Mouse (Mus musculus): ENCODE data around the gene Gsdma. TPM values are rescaled to one million over a fixed set of nuclear protein-coding genes. Genes with fewer than 3 reads are reported as not detected.

Gsdma gene
- polyA plus RNA-seq, 1 experiment from 2014 or later: not detected

DNA sequence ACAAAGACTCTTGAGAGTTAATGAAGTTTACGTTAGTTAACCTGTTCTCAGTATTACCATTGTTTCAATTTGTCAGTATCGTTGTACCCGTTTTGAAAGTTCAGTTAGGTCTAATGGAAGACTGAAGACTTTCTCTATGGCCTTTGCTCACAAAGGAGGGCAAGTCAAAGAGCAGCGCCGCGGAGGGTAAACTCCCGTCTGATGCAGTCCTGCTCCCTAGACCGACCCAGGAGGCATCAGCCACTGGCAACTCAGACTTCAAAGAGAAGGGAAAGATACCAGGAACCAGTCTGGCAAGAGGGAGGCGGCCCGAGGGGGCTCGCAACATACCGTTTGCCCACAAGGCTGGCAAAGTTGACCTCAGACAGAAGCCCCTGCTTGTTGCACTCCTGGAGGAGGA lies 49.6 kb downstream of the Gsdma start:
- ATAC-seq: no peak
- WGBS: 90% methylated on average over 12 of the region's 12 CpGs
- peaks cover 92% of the 10 kb centered on the region for H3K36me3 ChIP-seq (ENCODE audit: poor library complexity, severe bottlenecking)
- H3K9ac ChIP-seq: no peak overlapping the region
- no peak overlapping the region for H3K27ac ChIP-seq
- H3K4me3 ChIP-seq: no peak overlapping the region
- H3K9me3 ChIP-seq (replicated peaks): no peaks in the 10 kb centered on the region
- peaks cover 8% of the 10 kb centered on the region for H3K4me1 ChIP-seq
- no peaks in the 10 kb centered on the region for H3K27me3 ChIP-seq
- H3K4me2 ChIP-seq: no peak overlapping the region

DNA sequence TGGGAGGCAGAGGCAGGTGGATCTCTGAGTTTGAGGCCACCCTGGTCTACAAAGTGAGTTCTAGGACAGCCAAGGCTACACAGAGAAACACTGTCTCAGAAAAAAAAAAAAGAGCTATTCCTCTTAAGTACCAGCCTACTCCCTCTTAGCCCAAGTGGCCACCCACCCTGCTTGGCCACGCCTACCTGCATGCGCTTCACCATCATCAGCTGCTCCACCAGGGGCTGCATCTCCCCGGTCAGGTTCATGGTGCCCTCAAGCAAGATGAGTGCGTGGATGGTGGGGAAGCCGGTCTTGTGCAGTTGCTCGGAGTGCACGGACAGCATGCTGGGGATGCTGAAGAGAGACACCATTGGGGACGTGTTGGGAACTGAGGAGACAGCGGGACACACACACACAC lies 51.8 kb downstream of the Gsdma start:
- Histone ChIP-seq H3K4me3 (no peak overlapping the region), H3K4me2 (no peak overlapping the region), H3K27ac (no peak overlapping the region), H3K4me1 (peaks cover 8% of the 10 kb centered on the region), H3K9ac (no peak overlapping the region), H3K27me3 (no peaks in the 10 kb centered on the region), H3K9me3 (replicated peaks) (no peaks in the 10 kb centered on the region), H3K36me3 (ENCODE audit: poor library complexity, severe bottlenecking) (peaks cover 71% of the 10 kb centered on the region)
- 95% methylated on average over 9 of the region's 9 CpGs for WGBS
- ATAC-seq: no peak

DNA sequence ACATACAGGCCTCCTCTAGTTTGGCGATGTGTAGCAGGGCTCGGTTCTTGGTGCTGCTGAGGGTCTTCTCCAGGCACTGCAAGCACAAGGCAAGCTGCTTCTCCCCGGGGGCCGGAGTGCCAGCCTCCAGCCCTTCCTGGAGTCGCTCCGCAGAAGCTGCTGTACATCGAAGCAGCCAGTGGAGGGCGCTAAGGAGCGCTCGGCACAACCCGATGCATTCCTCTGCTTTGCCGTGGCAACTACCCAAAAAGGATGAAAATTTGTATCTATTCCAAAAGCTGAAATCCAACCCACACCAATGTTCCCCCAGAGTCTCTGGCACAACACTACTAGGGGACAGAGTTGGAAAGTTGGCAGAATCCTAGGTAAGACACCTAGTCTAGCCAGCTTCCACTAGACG lies 53.8 kb downstream of the Gsdma start:
- ATAC-seq: no peak
- Histone ChIP-seq H3K4me2 (no peak overlapping the region), H3K4me1 (peaks cover 14% of the 10 kb centered on the region), H3K27ac (no peak overlapping the region), H3K27me3 (no peaks in the 10 kb centered on the region), H3K9ac (0 out of 2 replicates have a peak overlapping the region, but pooled peaks have one; percentile 13), H3K9me3 (replicated peaks) (no peaks in the 10 kb centered on the region), H3K4me3 (no peak overlapping the region), H3K36me3 (ENCODE audit: poor library complexity, severe bottlenecking) (peaks cover 61% of the 10 kb centered on the region)
- 12% methylated on average over 13 of the region's 13 CpGs for WGBS

DNA sequence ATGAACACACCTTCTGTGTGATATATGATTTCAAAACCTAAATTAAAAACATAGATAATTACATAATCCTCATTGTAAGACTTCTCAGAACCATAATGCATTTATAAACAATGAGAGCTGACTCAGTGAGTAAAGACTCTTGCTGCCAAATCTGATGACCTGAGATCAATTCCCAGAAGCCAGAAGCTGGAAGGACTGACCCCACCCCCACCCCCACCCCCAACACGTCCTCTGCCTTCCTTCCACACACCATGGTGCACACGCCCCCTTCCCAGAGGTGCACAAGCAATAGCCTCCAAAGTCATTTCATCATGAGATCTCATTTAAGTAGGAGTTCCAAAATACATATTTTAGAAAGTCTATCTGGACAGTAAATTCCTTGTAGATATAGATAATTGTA lies 56.6 kb downstream of the Gsdma start:
- no peak for ATAC-seq
- peaks cover 53% of the 10 kb centered on the region for H3K36me3 ChIP-seq (ENCODE audit: poor library complexity, severe bottlenecking)

DNA sequence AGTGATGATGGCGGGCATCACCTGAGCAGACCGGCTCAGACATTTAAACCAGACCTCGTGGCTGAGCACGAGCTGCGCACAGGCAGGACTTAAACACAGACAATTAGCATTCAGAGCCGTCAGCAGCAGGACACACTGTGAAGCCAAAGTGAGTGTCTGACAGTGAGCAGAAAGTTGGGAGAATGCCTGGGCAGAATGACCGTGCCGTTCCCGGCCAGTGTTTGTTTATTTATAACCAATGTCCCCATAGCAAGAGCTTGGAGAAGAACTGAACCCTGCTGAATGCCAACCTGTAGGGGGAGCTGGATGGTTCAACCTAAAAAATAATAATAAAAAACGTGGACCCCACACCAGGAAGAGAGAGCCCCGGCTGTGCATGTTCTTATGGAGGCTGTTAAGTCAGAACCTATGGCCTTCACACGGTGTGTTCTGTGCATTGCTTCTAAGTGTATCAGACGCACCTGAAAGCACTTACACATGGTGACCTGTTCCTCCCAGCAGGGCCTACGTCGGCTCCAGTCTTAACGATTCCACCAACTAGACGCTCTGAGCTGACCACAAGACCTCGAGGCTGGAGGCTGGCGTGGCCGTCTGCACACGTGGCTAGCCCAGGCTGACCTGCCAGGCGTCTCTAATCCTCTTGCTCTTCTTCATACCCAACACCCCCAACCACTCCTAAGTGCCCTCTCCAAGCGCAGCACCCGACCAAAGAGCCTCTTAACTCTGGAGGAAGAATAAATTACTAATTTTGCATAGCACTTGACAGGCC lies 57.5 kb downstream of the Gsdma start:
- 0 out of 2 replicates have a peak overlapping the region, but pooled peaks have one; percentile 8 for H3K9ac ChIP-seq
- WGBS: 71% methylated on average over 24 of the region's 24 CpGs
- no peak for ATAC-seq
- no peaks in the 10 kb centered on the region for H3K9me3 ChIP-seq (replicated peaks)
- no peak overlapping the region for H3K4me3 ChIP-seq
- no peak overlapping the region for H3K27ac ChIP-seq
- no peak overlapping the region for H3K4me2 ChIP-seq
- H3K4me1 ChIP-seq: peaks cover 14% of the 10 kb centered on the region
- peaks cover 53% of the 10 kb centered on the region for H3K36me3 ChIP-seq (ENCODE audit: poor library complexity, severe bottlenecking)
- no peaks in the 10 kb centered on the region for H3K27me3 ChIP-seq

More for the DNA sequence above, 56.6 kb downstream of the Gsdma start:
- peaks cover 14% of the 10 kb centered on the region for H3K4me1 ChIP-seq
- H3K4me3 ChIP-seq: no peak overlapping the region
- no peaks in the 10 kb centered on the region for H3K9me3 ChIP-seq (replicated peaks)
- H3K27me3 ChIP-seq: no peaks in the 10 kb centered on the region
- H3K27ac ChIP-seq: no peak overlapping the region
- no peak overlapping the region for H3K4me2 ChIP-seq
- 71% methylated on average over 2 of the region's 2 CpGs for WGBS
- no peak overlapping the region for H3K9ac ChIP-seq

GRCm38 (mm10) chr11:98723098-98723497 lies 58.9 kb downstream of the Gsdma start:
- Histone ChIP-seq H3K36me3 (ENCODE audit: poor library complexity, severe bottlenecking) (peaks cover 50% of the 10 kb centered on the region), H3K4me1 (peaks cover 14% of the 10 kb centered on the region), H3K4me3 (no peak overlapping the region), H3K9me3 (replicated peaks) (no peaks in the 10 kb centered on the region), H3K4me2 (no peak overlapping the region), H3K27me3 (no peaks in the 10 kb centered on the region), H3K9ac (0 out of 2 replicates have a peak overlapping the region, but pooled peaks have one; percentile 5), H3K27ac (no peak overlapping the region)
- 87% methylated on average over 7 of the region's 7 CpGs for WGBS
- no peak for ATAC-seq

DNA sequence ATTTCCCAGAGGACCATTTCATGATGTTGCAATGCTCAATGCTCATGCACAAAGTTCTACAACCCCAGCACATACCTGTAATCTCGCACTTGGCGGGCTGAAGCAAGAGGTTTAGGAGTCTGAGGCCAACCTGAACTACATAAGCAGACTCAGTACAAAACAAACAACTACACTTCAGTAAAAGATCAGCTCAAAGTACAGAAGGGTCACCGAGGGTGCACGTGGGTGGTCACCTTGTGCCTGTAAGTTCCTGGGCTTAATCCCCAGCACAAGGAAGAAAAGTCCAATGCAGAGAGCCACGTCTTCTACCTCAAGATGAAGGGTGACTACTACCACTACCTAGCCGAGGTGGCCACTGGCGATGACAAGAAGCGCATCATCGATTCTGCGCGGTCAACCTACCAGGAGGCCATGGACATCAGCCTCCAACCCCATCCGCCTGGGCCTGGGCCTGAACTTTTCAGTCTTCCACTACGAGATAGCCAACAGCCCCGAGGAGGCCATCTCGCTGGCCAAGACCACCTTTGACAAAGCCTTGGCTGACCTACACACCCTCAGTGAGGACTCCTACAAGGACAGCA lies 61.9 kb downstream of the Gsdma start:
- no peak overlapping the region for H3K4me3 ChIP-seq
- no peak for ATAC-seq
- no peaks in the 10 kb centered on the region for H3K9me3 ChIP-seq (replicated peaks)
- H3K9ac ChIP-seq: no peak overlapping the region
- 94% methylated on average over 15 of the region's 15 CpGs for WGBS
- peaks cover 18% of the 10 kb centered on the region for H3K4me1 ChIP-seq
- no peak overlapping the region for H3K27ac ChIP-seq
- peaks cover 44% of the 10 kb centered on the region for H3K36me3 ChIP-seq (ENCODE audit: poor library complexity, severe bottlenecking)
- H3K4me2 ChIP-seq: no peak overlapping the region
- no peaks in the 10 kb centered on the region for H3K27me3 ChIP-seq

Other genes with a start within 250 kb of the Gsdma start
- gene Mien1, start 225.4 kb upstream of the Gsdma start, polyA plus RNA-seq (2015; fragmentation: Nextera tagmentation; extraction: Ambion mirVana): 208 and 237 TPM in 2 replicates
- gene Grb7, start 218.0 kb upstream of the Gsdma start, polyA plus RNA-seq (2015; fragmentation: Nextera tagmentation; extraction: Ambion mirVana): 0.21 and 0.35 TPM in 2 replicates
- not detected in 2 replicates for gene Ikzf3, start 118.3 kb upstream of the Gsdma start, polyA plus RNA-seq (2015; fragmentation: Nextera tagmentation; extraction: Ambion mirVana)
- not detected in 2 replicates for gene Zpbp2, start 113.3 kb upstream of the Gsdma start, polyA plus RNA-seq (2015; fragmentation: Nextera tagmentation; extraction: Ambion mirVana)
- gene Ormdl3, start 77.0 kb upstream of the Gsdma start, polyA plus RNA-seq (2015; fragmentation: Nextera tagmentation; extraction: Ambion mirVana): 77.3 and 88.0 TPM in 2 replicates
- gene Lrrc3c, start 66.1 kb upstream of the Gsdma start, polyA plus RNA-seq (2015; fragmentation: Nextera tagmentation; extraction: Ambion mirVana): not detected in 2 replicates
- gene Gm12355, start 38.7 kb upstream of the Gsdma start, polyA plus RNA-seq (2015; fragmentation: Nextera tagmentation; extraction: Ambion mirVana): 1.2 and 1.3 TPM in 2 replicates
- gene Gsdma3, start 38.0 kb upstream of the Gsdma start, polyA plus RNA-seq (2015; fragmentation: Nextera tagmentation; extraction: Ambion mirVana): not detected in 2 replicates
- not detected in 2 replicates for gene Gsdma2, start 17.6 kb upstream of the Gsdma start, polyA plus RNA-seq (2015; fragmentation: Nextera tagmentation; extraction: Ambion mirVana)
- 187 and 198 TPM in 2 replicates for gene Psmd3, start 18.2 kb downstream of the Gsdma start, polyA plus RNA-seq (2015; fragmentation: Nextera tagmentation; extraction: Ambion mirVana)
- 0.12 TPM in 1 of 2 replicates, not detected in the other for gene Csf3, start 36.9 kb downstream of the Gsdma start, polyA plus RNA-seq (2015; fragmentation: Nextera tagmentation; extraction: Ambion mirVana)
- gene Med24, start 65.1 kb downstream of the Gsdma start, polyA plus RNA-seq (2015; fragmentation: Nextera tagmentation; extraction: Ambion mirVana): 79.0 and 86.0 TPM in 2 replicates
- 93.5 and 95.2 TPM in 2 replicates for gene Thra, start 76.3 kb downstream of the Gsdma start, polyA plus RNA-seq (2015; fragmentation: Nextera tagmentation; extraction: Ambion mirVana)
- gene Nr1d1, start 111.0 kb downstream of the Gsdma start, polyA plus RNA-seq (2015; fragmentation: Nextera tagmentation; extraction: Ambion mirVana): 2.1 and 2.3 TPM in 2 replicates
- gene Msl1, start 131.2 kb downstream of the Gsdma start, polyA plus RNA-seq (2015; fragmentation: Nextera tagmentation; extraction: Ambion mirVana): 31.3 and 32.9 TPM in 2 replicates
- gene Casc3, start 140.6 kb downstream of the Gsdma start, polyA plus RNA-seq (2015; fragmentation: Nextera tagmentation; extraction: Ambion mirVana): 46.4 and 51.1 TPM in 2 replicates
- gene Rapgefl1, start 172.4 kb downstream of the Gsdma start, polyA plus RNA-seq (2015; fragmentation: Nextera tagmentation; extraction: Ambion mirVana): 2.4 and 3.0 TPM in 2 replicates
- 5.0 and 5.4 TPM in 2 replicates for gene Wipf2, start 199.3 kb downstream of the Gsdma start, polyA plus RNA-seq (2015; fragmentation: Nextera tagmentation; extraction: Ambion mirVana)
- 23.0 and 26.9 TPM in 2 replicates for gene Cdc6, start 243.4 kb downstream of the Gsdma start, polyA plus RNA-seq (2015; fragmentation: Nextera tagmentation; extraction: Ambion mirVana)